Mouse (Mus musculus) ES-E14 (cell line): ENCODE measurements around the gene Pde4d. TPM values are rescaled to one million over a fixed set of nuclear protein-coding genes. Genes with fewer than 3 reads are reported as not detected.

Source experiments
- DNase-seq: peaks from one replicate; pipeline ENCODE4 v3.0.0-alpha.2; 2013; ENCODE audit warnings: low read depth, low spot score
- H3K27ac ChIP-seq: 2 replicates; pipeline ENCODE4 v1.5.1; 2012; ENCODE audit warnings: low read depth, mild to moderate bottlenecking, low read length, moderate library complexity, mixed read lengths; ENCODE audit not compliant: poor library complexity, insufficient read depth, severe bottlenecking
- H3K36me3 ChIP-seq: 2 replicates; pipeline ENCODE4 v1.6.1; 2012; ENCODE audit warnings: mild to moderate bottlenecking, low read length, moderate library complexity, mixed read lengths; ENCODE audit not compliant: control insufficient read depth, poor library complexity, insufficient read depth, severe bottlenecking
- H3K4me1 ChIP-seq, 2 experiments: fragments of 150-350 bp in 1 of 2; sonication (generic) in 1 of 2; 2 replicates each; pipeline ENCODE4 v1.6.1; 2012; ENCODE audit warnings: low read length in 2 of 2, mild to moderate bottlenecking in 1 of 2, mixed read lengths in 1 of 2; ENCODE audit not compliant: control insufficient read depth in 2 of 2, insufficient read depth in 2 of 2, poor library complexity in 1 of 2
- H3K4me3 ChIP-seq, 2 experiments: fragments of 150-350 bp in 1 of 2; sonication (generic) in 1 of 2; 2 replicates each; pipeline ENCODE4 v1.5.1; 2012; ENCODE audit warnings: low read length in 2 of 2, low read depth in 1 of 2, mild to moderate bottlenecking in 1 of 2, mixed read lengths in 1 of 2; ENCODE audit not compliant: insufficient read depth in 1 of 2, poor library complexity in 1 of 2, severe bottlenecking in 1 of 2
- H3K9ac ChIP-seq: 2 replicates; pipeline ENCODE4 v1.6.1; 2012; ENCODE audit warnings: low read depth, mild to moderate bottlenecking, low read length, mixed read lengths; ENCODE audit not compliant: poor library complexity, insufficient read depth, severe bottlenecking
- H3K9me3 ChIP-seq: fragments of 150-350 bp; sonication (generic); 2 replicates; pipeline ENCODE4 v1.6.1; 2012; ENCODE audit warnings: low read depth, mild to moderate bottlenecking, low read length; ENCODE audit not compliant: control insufficient read depth, insufficient read depth
- CHD2 ChIP-seq: IDR thresholded peaks from 2 replicates; pipeline ENCODE4 v1.6.1; 2014; ENCODE audit warnings: mild to moderate bottlenecking, low read depth, low read length, inconsistent platforms
- HCFC1 ChIP-seq: IDR thresholded peaks from 2 replicates; pipeline ENCODE4 v1.6.1; 2012; ENCODE audit warnings: low read length, inconsistent platforms, borderline replicate concordance; ENCODE audit not compliant: insufficient read depth
- MAFK ChIP-seq: IDR thresholded peaks from 2 replicates; pipeline ENCODE4 v1.6.1; 2014; ENCODE audit warnings: mild to moderate bottlenecking, low read depth, low read length, inconsistent platforms; ENCODE audit not compliant: insufficient read depth
- ZC3H11A ChIP-seq: IDR thresholded peaks from 2 replicates; pipeline ENCODE4 v1.6.1; 2012; ENCODE audit warnings: low read depth, mild to moderate bottlenecking, inconsistent platforms, low read length, borderline replicate concordance
- ZNF384 ChIP-seq: IDR thresholded peaks from 2 replicates; pipeline ENCODE4 v1.6.1; 2012; ENCODE audit warnings: low read depth, low read length, inconsistent platforms
- in situ Hi-C, 2 experiments: fragments of 600-800 bp; cut with MboI; formaldehyde crosslinking; loops; one replicate each; pipeline ENCODE4 v1.15.1; 2025; ENCODE audit warnings: low sequenced_read_pairs in 2 of 2, inconsistent platforms in 1 of 2; ENCODE audit not compliant: unreplicated experiment in 2 of 2
- total RNA-seq: library from RNA; depleted of rRNA; stranded (reverse); fragments of 300-350 nt; gene quantifications from 2 replicates; pipeline ENCODE4 v1.2.3, GENCODE M21; 2012

Pde4d gene
- total RNA-seq, 1 experiment = 10.4 TPM

GRCm38 (mm10) chr13:109664956-109665802, 1215.4 kb downstream of the Pde4d start:
- no peak overlapping the region for H3K9ac ChIP-seq
- H3K4me1 ChIP-seq = no peaks in the 10 kb centered on the region
- TF ChIP-seq ZC3H11A (no peak), CHD2 (no peak), HCFC1 (no peak), MAFK (no peak), ZNF384 (no peak)
- no peak overlapping the region for H3K27ac ChIP-seq
- in situ Hi-C loops = no loop called here
- no peaks in the 10 kb centered on the region for H3K9me3 ChIP-seq
- H3K36me3 ChIP-seq = no peaks in the 10 kb centered on the region
- H3K4me3 ChIP-seq = no peak overlapping the region
- no peak for DNase-seq

GRCm38 (mm10) chr13:109665803-109666403, 1216.2 kb downstream of the Pde4d start:
- Histone ChIP-seq H3K9ac (no peak overlapping the region), H3K4me1 (no peaks in the 10 kb centered on the region), H3K9me3 (no peaks in the 10 kb centered on the region), H3K4me3 (no peak overlapping the region), H3K36me3 (no peaks in the 10 kb centered on the region), H3K27ac (no peak overlapping the region)
- in situ Hi-C loops = no loop called here
- DNase-seq = no peak
- TF ChIP-seq HCFC1 = no peak
- no peak for TF ChIP-seq MAFK
- TF ChIP-seq ZC3H11A = no peak
- no peak for TF ChIP-seq ZNF384
- TF ChIP-seq CHD2 = no peak

GRCm38 (mm10) chr13:109669965-109670364, 1220.2 kb downstream of the Pde4d start:
- Histone ChIP-seq H3K4me3 (no peak overlapping the region), H3K36me3 (no peaks in the 10 kb centered on the region), H3K4me1 (no peaks in the 10 kb centered on the region), H3K27ac (no peak overlapping the region), H3K9ac (no peak overlapping the region), H3K9me3 (no peaks in the 10 kb centered on the region)
- no peak for DNase-seq
- TF ChIP-seq HCFC1 (no peak), MAFK (no peak), CHD2 (no peak), ZC3H11A (no peak), ZNF384 (no peak)
- in situ Hi-C loops = no loop called here

- DNase-seq = no peak
- H3K27ac ChIP-seq = no peak overlapping the region
- TF ChIP-seq CHD2 = no peak
- TF ChIP-seq HCFC1 = no peak
- no peak for TF ChIP-seq ZNF384
- no peak for TF ChIP-seq MAFK
- H3K9ac ChIP-seq = no peak overlapping the region
- H3K4me3 ChIP-seq = no peak overlapping the region
- H3K36me3 ChIP-seq = 0 out of 2 replicates have a peak, but pooled peaks cover 2% of the 10 kb centered on the region
- in situ Hi-C loops = no loop called here
- peaks cover 0 to 3% of the 10 kb centered on the region in 2 experiments; a peak in 1 of 4 replicates for H3K4me1 ChIP-seq
- H3K9me3 ChIP-seq = no peaks in the 10 kb centered on the region
Observed at GRCm38 (mm10) chr13:109671589-109672347, 1222.0 kb downstream of the Pde4d start.
